Mouse (Mus musculus): ENCODE data around the gene Pgm2l1.

DNA sequence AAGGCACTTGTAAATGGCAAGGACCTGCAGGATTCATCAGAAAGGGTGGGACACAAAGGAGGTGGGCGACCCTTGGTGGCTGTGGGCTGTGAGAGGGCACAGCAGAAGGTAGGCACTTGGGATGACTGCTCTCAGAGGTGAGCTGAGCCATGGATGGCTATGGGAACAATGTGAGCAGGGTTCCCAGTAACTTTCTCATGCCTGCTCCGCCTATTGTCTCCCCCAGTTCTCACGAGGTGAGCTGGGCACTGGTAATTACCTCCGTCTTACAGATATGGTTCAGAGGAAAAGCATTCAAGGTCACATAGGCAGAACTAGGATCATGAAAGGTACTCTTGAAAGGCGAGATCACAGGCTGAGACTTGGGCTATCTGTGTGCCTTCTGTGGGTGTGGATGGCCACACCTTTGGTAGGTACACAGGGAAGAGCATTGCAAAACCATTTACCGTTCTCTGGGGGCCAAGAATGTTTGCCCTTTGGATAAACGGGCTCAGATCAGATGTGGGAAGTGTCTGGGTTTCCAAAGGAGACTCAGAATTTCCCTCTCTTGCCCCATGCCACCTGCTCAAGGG lies 47.3 kb upstream of the Pgm2l1 start:
- TF ChIP-seq POLR2A (IDR thresholded peaks at IDR 0.05; ENCODE audit: borderline replicate concordance, control insufficient read depth, low read depth, low read length) (no peak), CTCF (IDR thresholded peaks at IDR 0.05; ENCODE audit: control insufficient read depth, insufficient read depth, low read length) (no peak)
